ENCODE assay signal across 22 mouse cellular contexts in genomic region chr1:149555355-149556007, GRCm38 (mm10).
DNase-seq lines count a peak whose midpoint lies in the region; ATAC-seq lines count a peak whose summit lies in the region.
"Had no signal": no experiment of that assay in that cellular context is flagged by ENCODE, and none has a peak within 500 bp of the region (broad histone marks: within the 10 kb centered on the region; RNA-seq: fewer than 3 reads in every experiment).

No protein-coding gene starts in this region.

- 79% methylated on average over 6 of the region's 6 CpGs for WGBS in embryonic facial prominence, embryonic 13.5 days
- 82% methylated on average over 6 of the region's 6 CpGs for WGBS in embryonic facial prominence, embryonic 10.5 days
- WGBS in kidney, embryonic 14.5 days: 78% methylated on average over 6 of the region's 6 CpGs
- 86% methylated on average over 6 of the region's 6 CpGs for WGBS in midbrain, embryonic 13.5 days
- WGBS in midbrain, embryonic 10.5 days: 79% methylated on average over 6 of the region's 6 CpGs

- H3K4me2 ChIP-seq in embryonic facial prominence, embryonic 13.5 days: no peak overlapping the region
- H3K4me2 ChIP-seq in kidney, embryonic 14.5 days (replicated peaks; ENCODE audit: low read depth, low read length): no peak overlapping the region
- H3K4me2 ChIP-seq in midbrain, embryonic 13.5 days (replicated peaks): no peak overlapping the region
- H3K4me2 ChIP-seq: embryonic facial prominence, embryonic 12.5 days; heart, embryonic 11.5 days; hindbrain, embryonic 12.5 days; hindbrain, embryonic 15.5 days had no signal

- no peak overlapping the region for H3K4me3 ChIP-seq in embryonic facial prominence, embryonic 13.5 days
- no peak overlapping the region for H3K4me3 ChIP-seq in embryonic facial prominence, embryonic 10.5 days
- H3K4me3 ChIP-seq in kidney, embryonic 14.5 days (ENCODE audit: low read length): no peak overlapping the region
- H3K4me3 ChIP-seq in midbrain, embryonic 13.5 days (replicated peaks): no peak overlapping the region
- no peak overlapping the region for H3K4me3 ChIP-seq in midbrain, embryonic 10.5 days
- H3K4me3 ChIP-seq: embryonic facial prominence, embryonic 12.5 days; forebrain, embryonic 10.5 days; gastrocnemius, adult 2 months; hindbrain, embryonic 12.5 days; hindbrain, embryonic 15.5 days had no signal

- H3K27ac ChIP-seq in embryonic facial prominence, embryonic 13.5 days: no peak overlapping the region
- no peak overlapping the region for H3K27ac ChIP-seq in embryonic facial prominence, embryonic 10.5 days (replicated peaks)
- H3K27ac ChIP-seq in kidney, embryonic 14.5 days (ENCODE audit: low read depth, low read length): no peak overlapping the region
- no peak overlapping the region for H3K27ac ChIP-seq in midbrain, embryonic 13.5 days
- no peak overlapping the region for H3K27ac ChIP-seq in midbrain, embryonic 10.5 days (replicated peaks)
- H3K27ac ChIP-seq: embryonic facial prominence, embryonic 12.5 days; forebrain, embryonic 10.5 days; gastrocnemius, adult 2 months; hindbrain, embryonic 12.5 days; hindbrain, embryonic 15.5 days had no signal

- H3K9ac ChIP-seq in embryonic facial prominence, embryonic 13.5 days: no peak overlapping the region
- no peak overlapping the region for H3K9ac ChIP-seq in kidney, embryonic 14.5 days (ENCODE audit: low read depth, low read length)
- no peak overlapping the region for H3K9ac ChIP-seq in midbrain, embryonic 13.5 days (replicated peaks)
- H3K9ac ChIP-seq: embryonic facial prominence, embryonic 12.5 days; forebrain, postnatal 0 days; hindbrain, embryonic 12.5 days; hindbrain, embryonic 15.5 days had no signal

- no peak for DNase-seq in embryonic facial prominence, embryonic 10.5 days (ENCODE audit: low spot score)
- no peak for DNase-seq in kidney, adult 18-20 months
- DNase-seq in midbrain, embryonic 10.5 days (ENCODE audit: low spot score): no peak
- DNase-seq in thymus, postnatal 4 days: no peak
- DNase-seq: adrenal gland, adult 2 months; adrenal gland, postnatal 14 days; B cell, adult 2 months; cerebellum, postnatal 10 days; forebrain, postnatal 0 days; gastrocnemius, adult 2 months; gastrocnemius, postnatal 14 days; heart, adult 11 months had no signal

- peak; percentile 71; the same call in 1 of the 2 replicates for ATAC-seq in embryonic facial prominence, embryonic 13.5 days (ENCODE audit: insufficient number of reproducible peaks, insufficient read depth, low FRiP score, low TSS enrichment, low read depth)
- 0 out of 2 replicates have a peak, but pooled peaks have one; percentile 60 for ATAC-seq in kidney, embryonic 14.5 days (ENCODE audit: low FRiP score, low TSS enrichment)
- ATAC-seq in midbrain, embryonic 13.5 days: 0 out of 2 replicates have a peak, but pooled peaks have one; percentile 43
- ATAC-seq: forebrain, postnatal 0 days had no signal

- H3K9me3 ChIP-seq in embryonic facial prominence, embryonic 13.5 days: no peaks in the 10 kb centered on the region
- H3K9me3 ChIP-seq in embryonic facial prominence, embryonic 10.5 days: no peaks in the 10 kb centered on the region
- no peaks in the 10 kb centered on the region for H3K9me3 ChIP-seq in kidney, embryonic 14.5 days (ENCODE audit: control insufficient read depth, low read length)
- no peaks in the 10 kb centered on the region for H3K9me3 ChIP-seq in midbrain, embryonic 13.5 days
- no peaks in the 10 kb centered on the region for H3K9me3 ChIP-seq in midbrain, embryonic 10.5 days (replicated peaks)
- H3K9me3 ChIP-seq: embryonic facial prominence, embryonic 12.5 days; forebrain, embryonic 10.5 days; hindbrain, embryonic 12.5 days; hindbrain, embryonic 15.5 days had no signal

- H3K27me3 ChIP-seq in embryonic facial prominence, embryonic 13.5 days: no peaks in the 10 kb centered on the region
- H3K27me3 ChIP-seq in embryonic facial prominence, embryonic 10.5 days (replicated peaks; ENCODE audit: low read depth, poor library complexity, severe bottlenecking): no peaks in the 10 kb centered on the region
- no peaks in the 10 kb centered on the region for H3K27me3 ChIP-seq in kidney, embryonic 14.5 days (ENCODE audit: control insufficient read depth, insufficient read depth, low read length)
- H3K27me3 ChIP-seq in midbrain, embryonic 13.5 days: no peaks in the 10 kb centered on the region
- H3K27me3 ChIP-seq in midbrain, embryonic 10.5 days (ENCODE audit: low read depth, poor library complexity, severe bottlenecking): no peaks in the 10 kb centered on the region
- H3K27me3 ChIP-seq: CH12.LX; embryonic facial prominence, embryonic 12.5 days; hindbrain, embryonic 12.5 days; hindbrain, embryonic 15.5 days had no signal

- H3K36me3 ChIP-seq in embryonic facial prominence, embryonic 13.5 days: no peaks in the 10 kb centered on the region
- H3K36me3 ChIP-seq in embryonic facial prominence, embryonic 10.5 days (replicated peaks): no peaks in the 10 kb centered on the region
- no peaks in the 10 kb centered on the region for H3K36me3 ChIP-seq in kidney, embryonic 14.5 days (ENCODE audit: control insufficient read depth, insufficient read depth, low read length)
- H3K36me3 ChIP-seq in midbrain, embryonic 13.5 days: no peaks in the 10 kb centered on the region
- H3K36me3 ChIP-seq in midbrain, embryonic 10.5 days: no peaks in the 10 kb centered on the region
- H3K36me3 ChIP-seq: embryonic facial prominence, embryonic 12.5 days; forebrain, embryonic 10.5 days; G1E; hindbrain, embryonic 12.5 days; hindbrain, embryonic 15.5 days had no signal

- H3K4me1 ChIP-seq in embryonic facial prominence, embryonic 13.5 days: no peaks in the 10 kb centered on the region
- no peaks in the 10 kb centered on the region for H3K4me1 ChIP-seq in embryonic facial prominence, embryonic 10.5 days
- H3K4me1 ChIP-seq in kidney, embryonic 14.5 days (ENCODE audit: control insufficient read depth, insufficient read depth, low read length): no peaks in the 10 kb centered on the region
- no peaks in the 10 kb centered on the region for H3K4me1 ChIP-seq in midbrain, embryonic 13.5 days (replicated peaks)
- H3K4me1 ChIP-seq in midbrain, embryonic 10.5 days: no peaks in the 10 kb centered on the region
- H3K4me1 ChIP-seq: embryonic facial prominence, embryonic 12.5 days; forebrain, embryonic 10.5 days; hindbrain, embryonic 12.5 days; hindbrain, embryonic 15.5 days had no signal
